Mouse (Mus musculus) lung, postnatal 10 days (tissue): ENCODE results near the gene Olfr888.

Experiments used
- DNase-seq: peaks from one replicate; pipeline ENCODE4 v3.0.0; 2021

Olfr888 gene

GRCm38 (mm10) chr9:38107828-38108227, at the start of gene Olfr888:
Gene Olfr888, plus strand, starts transcription at chr9:38108128.
- no peak for DNase-seq

GRCm38 (mm10) chr9:38061022-38061421, 46.9 kb upstream of the Olfr888 start, which contains the start of gene Olfr885:
Gene Olfr885, plus strand, starts transcription at chr9:38061322.
- DNase-seq: no peak

GRCm38 (mm10) chr9:38083772-38084171, 24.2 kb upstream of the Olfr888 start, which contains the start of gene Olfr887:
Gene Olfr887, plus strand, starts transcription at chr9:38084072.
- no peak for DNase-seq

DNA sequence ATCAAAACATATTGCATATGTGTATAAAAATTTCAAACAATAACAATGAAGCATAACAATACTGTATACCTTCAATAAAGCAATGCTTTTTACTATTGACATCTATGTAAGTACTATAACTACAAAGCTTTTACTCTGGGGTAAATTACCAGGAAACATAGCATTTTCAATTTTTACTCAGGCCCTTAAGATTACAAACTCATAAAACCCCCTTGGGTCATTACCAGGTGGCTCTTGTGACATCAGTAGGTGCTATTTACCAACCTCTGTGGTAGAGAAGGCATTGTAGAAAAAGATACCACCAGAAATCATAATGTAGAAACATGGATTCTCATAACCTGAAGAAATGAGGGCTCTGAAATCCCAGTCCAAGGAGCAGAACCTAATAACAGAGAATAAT, 7.0 kb downstream of the Olfr888 start, which contains the start of gene Olfr889:
Gene Olfr889, plus strand, starts transcription at position 301 of the 400 bp plus-strand sequence.
- no peak for DNase-seq

GRCm38 (mm10) chr9:38142217-38142616, 34.3 kb downstream of the Olfr888 start, which contains the start of gene Olfr890:
Gene Olfr890, plus strand, starts transcription at chr9:38142517.
- DNase-seq: no peak
